Mouse (Mus musculus) colon, adult 2 months (tissue): ENCODE data around the gene Slitrk3. TPM values are rescaled to one million over a fixed set of nuclear protein-coding genes. Genes with fewer than 3 reads are reported as not detected.

ENCODE experiments used
- polyA plus RNA-seq: library from polyadenylated mRNA; depleted of rRNA; stranded (reverse); fragments of >200 nt; gene quantifications from 2 replicates; pipeline ENCODE4 v1.2.3, GENCODE M21; 2012; rRNA removed

Gene Slitrk3
- 0.14 and 0.23 TPM in 2 replicates for polyA plus RNA-seq

DNA sequence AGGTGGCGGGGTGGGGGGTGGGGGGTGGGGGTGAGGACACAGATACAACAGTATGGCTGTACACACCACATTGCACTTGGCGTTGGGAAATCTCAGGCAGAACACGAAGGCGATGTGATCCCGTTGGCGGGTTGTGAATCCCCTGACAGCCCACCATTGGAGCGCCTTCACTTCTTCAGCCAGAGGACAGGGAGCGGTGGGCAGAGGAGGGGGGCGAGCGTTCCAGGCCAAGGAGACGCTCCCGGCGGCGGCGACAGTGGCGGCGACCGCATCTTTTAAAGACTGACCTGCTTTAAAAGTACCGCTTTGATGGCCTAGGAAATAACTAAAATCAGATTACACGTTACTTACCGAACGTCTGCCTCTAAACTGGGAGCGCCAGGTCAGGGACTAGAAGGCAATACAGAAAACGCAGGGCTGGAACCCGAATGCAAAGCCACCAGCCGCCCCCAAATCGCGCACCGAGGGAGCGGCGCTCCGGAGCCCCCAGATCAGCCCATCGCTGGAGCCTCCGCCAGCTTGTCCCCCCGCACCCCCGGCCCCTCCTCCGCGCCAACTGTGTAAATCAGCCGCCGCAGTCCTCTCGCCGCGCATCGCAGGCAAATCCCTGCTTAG, at the start of gene Slitrk3:
TSS of gene Slitrk3 (minus strand) at position 607 of the 615 bp plus-strand sequence.

Other genes starting within 250 kb of the Slitrk3 start
- 0.27 and 0.28 TPM in 2 replicates for gene Sis, start 89.9 kb downstream of the Slitrk3 start, polyA plus RNA-seq